Mouse (Mus musculus): ENCODE measurements around the gene Tm9sf4. TPM values are rescaled to one million over a fixed set of nuclear protein-coding genes. Genes with fewer than 3 reads are reported as not detected.
A peak's percentile ranks its signal among the peaks of the same experiment; 100 is the strongest.

The Tm9sf4 gene
- total RNA-seq, 2 experiments from 2014 or later, result 53.7 to 97.3 TPM

DNA sequence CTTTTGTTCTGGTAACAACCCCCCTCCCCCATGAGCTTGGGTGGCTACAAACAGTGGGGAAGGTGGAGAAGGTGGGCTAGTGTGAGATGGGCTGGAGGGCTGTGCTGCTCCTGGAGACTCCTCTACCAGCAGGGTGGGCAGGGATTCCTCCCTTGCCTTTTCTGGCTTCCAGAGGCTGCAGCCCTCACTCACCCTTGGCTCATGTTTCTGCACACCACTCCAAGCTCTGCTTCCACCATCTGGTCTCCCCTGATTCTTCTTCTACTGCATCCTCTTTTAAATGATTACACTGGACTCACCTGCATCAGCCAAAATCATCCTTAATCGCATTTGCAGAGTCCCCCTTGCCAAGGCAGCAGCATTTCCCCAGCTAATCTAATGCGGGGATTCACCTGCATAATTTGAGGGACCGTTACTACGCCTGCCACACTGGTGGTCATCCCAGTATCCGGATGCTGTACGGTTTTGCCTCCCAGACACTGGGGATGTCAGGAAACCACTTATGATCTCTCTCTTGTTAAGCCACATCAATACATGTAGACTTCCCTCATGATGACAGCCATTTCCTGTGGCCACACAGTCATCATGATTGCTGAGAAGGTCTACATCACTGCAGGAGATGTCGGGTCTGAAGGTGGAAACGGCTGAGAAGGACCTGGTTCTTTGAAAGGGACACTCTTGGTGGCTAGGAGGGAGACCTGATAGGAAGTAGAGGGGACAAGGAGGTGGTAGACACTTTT lies 9.0 kb upstream of the Tm9sf4 start:
- no peak for ATAC-seq (replicated peaks; ENCODE audit: low FRiP score, low TSS enrichment, poor library complexity, severe bottlenecking)

DNA sequence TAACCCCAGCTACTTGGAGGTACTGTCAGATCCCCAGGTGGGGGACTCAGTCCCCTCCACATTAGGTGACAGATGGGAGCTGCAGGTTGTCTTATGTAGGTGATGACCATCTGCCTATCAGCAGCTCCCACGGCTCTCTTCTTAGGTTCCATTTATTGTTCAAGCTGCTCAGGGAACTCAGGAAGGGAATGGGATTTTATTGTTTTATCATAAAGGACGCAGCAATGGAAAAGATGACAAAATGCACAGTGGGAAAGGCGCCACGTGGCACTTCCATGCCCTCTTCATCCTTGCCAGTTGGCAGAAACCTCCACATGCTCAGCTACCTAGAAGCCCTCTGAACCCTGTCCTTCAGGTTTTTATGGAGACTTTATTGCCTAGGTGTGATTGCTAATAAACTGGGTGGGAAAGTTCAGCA lies 8.1 kb upstream of the Tm9sf4 start:
- no peak for ATAC-seq (replicated peaks; ENCODE audit: low FRiP score, low TSS enrichment, poor library complexity, severe bottlenecking)

DNA sequence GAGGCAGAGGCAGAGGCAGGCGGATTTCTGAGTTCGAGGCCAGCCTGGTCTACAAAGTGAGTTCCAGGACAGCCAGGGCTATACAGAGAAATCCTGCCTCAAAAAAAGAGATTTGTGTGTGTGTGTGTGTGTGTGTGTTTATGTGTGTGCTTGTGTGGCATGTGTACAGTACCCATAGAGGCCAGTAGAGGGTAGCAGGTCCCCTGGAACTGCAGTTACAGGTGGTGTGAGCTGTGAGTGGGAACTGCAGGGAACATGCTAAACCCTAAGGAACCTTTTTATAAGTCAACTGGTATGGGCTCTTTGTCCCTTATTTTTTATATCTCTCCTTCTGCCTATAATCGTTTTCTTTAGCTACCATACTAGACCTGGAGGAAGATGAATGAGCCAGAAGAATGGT lies 3.8 kb upstream of the Tm9sf4 start:
- ATAC-seq (replicated peaks; ENCODE audit: low FRiP score, low TSS enrichment, poor library complexity, severe bottlenecking), result no peak

DNA sequence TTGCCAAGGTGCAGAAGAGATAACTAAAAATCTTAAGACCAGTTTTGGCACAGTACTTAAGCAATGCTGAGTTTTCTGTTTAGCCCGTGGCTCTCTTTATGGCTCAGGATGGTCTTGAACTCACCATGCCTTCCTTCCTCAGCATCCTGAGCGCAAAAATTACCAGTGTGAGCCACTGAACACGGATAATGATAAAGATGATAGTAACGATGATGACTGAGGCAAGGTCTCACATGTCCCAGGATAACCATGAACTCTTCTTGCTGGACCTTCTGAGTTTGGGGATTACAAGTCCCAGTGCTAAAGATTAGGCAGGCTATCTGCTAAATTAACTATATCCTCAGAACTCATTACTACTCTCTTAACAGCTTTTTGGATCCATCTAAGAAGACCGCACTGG lies 970 bp upstream of the Tm9sf4 start:
- ATAC-seq (replicated peaks; ENCODE audit: low FRiP score, low TSS enrichment, poor library complexity, severe bottlenecking), result no peak

DNA sequence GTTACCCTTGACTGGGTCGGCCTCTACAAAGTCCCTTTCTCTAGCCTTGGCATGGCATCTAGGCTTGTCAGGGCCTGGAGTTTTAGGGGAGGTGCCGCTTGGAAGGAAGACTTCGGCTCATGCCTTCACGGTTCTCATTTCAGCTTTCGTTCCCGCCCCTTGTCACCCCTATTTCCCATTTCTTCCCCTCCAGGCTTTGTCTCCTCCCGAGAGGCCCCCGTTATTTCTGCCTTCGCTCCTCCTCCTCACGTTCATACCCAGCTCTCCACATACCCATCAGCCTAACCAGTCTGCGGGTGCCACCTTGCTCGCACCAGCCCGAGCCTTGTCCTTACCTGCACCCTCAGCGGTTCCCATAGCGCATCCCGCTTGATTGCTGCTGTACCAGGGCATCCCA lies 579 bp downstream of the Tm9sf4 start:
- peak; percentile 56 for ATAC-seq (replicated peaks; ENCODE audit: low FRiP score, low TSS enrichment, poor library complexity, severe bottlenecking)

DNA sequence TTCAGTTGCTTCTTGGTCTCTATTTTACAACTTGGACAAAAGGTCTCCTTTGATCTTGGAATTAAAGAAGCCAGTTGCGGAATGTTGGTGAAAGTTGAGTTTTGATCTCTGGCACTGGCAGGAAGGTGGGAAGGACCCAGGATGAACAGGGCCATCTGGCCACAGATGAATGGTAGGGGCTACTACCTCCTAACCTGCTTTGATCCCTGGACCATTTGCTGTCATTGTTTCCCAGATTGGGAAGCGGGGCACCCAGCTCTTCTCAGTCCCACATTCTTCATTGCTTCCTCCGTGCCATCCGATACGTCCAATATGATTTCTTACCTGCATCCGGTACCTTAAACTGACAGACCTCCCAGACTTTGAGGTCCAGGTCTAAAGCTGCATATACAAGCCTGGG lies 6.0 kb downstream of the Tm9sf4 start:
- ATAC-seq (replicated peaks; ENCODE audit: low FRiP score, low TSS enrichment, poor library complexity, severe bottlenecking), result no peak

DNA sequence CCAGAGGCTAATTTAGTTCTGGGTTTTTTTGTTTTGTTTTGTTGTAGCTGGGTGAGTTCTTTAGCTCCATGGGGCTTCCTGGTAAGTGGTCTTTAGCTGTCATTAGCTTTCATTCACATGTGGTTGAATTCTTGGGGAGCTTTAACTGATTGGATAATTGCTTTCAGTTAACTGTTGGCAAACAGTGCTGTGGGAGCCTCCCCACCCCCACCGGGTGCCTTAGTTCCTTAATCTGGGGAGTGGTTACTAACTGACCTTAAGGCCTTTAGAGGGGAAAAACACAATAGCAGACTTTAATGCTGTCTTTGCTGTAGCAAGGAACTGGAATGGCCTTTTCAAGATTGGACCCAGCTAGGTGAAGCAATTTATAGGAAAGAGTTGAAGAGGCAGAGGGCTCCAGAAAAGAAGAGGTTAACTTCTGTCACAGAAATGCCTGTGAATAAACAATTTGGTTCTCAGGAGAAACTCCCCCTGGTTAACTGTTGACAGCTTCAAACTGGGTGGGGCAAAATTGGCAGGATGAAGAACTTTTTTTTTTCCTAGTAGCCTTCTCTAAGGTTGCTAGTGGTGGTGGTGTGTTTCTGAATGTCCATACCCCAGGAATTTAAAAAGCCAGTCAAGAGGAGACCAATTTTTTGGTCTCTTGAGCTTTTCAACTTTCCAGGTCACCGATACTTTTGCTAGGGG lies 7.2 kb downstream of the Tm9sf4 start:
- ATAC-seq (replicated peaks; ENCODE audit: low FRiP score, low TSS enrichment, poor library complexity, severe bottlenecking), result peak; percentile 42

DNA sequence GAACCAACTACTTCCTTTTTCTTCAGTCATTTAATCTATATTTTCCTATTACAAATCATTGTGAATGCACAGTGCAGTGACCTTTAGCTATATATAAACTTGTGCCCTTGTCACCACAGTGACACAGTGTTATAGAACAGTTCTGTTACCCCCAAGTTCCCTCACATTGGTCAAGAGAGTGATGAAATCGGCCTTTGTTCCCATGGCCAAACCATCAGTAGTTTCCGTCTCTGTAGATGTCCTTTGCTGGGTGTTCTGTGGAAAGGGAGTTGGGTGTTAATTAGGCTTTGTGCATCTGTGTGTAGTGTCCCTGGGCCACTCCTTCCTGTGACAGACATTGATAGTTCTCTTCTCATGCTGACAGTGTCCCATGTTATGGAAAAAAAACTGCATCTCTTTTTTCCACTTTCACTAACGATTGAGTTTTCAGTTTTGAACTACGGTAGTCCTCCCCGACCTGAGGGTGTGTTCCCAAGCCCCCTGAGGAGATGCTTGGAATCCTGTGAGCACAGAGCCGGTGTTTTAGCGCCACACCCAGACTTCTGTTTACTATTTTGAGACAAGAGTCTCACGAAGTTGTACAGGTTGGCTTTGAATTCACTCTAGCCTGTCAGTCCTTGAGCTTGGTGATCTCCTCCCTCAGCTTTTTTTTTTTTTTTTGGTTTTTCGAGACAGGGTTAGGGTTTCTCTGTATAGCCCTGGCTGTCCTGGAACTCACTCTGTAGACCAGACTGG lies 9.6 kb downstream of the Tm9sf4 start:
- ATAC-seq (replicated peaks; ENCODE audit: low FRiP score, low TSS enrichment, poor library complexity, severe bottlenecking), result no peak; the same call in 1 of the 2 replicates

DNA sequence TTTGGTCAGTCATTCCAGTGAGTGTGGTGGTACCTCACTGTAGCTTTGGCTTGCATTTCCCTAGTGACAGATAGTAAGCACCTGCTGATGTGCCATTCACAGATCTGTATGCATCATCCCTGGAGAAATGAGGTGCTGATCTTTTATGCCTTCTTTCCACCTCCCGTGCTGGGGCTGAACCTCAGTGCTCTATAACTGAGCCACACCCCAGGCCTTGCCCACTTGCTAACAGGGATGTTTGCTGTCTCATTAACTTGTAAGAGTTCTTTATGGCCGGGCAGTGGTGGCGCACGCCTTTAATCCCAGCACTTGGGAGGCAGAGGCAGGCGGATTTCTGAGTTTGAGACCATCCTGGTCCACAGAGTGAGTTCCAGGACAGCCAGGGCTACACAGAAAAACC lies 10.9 kb downstream of the Tm9sf4 start:
- no peak for ATAC-seq (replicated peaks; ENCODE audit: low FRiP score, low TSS enrichment, poor library complexity, severe bottlenecking)

DNA sequence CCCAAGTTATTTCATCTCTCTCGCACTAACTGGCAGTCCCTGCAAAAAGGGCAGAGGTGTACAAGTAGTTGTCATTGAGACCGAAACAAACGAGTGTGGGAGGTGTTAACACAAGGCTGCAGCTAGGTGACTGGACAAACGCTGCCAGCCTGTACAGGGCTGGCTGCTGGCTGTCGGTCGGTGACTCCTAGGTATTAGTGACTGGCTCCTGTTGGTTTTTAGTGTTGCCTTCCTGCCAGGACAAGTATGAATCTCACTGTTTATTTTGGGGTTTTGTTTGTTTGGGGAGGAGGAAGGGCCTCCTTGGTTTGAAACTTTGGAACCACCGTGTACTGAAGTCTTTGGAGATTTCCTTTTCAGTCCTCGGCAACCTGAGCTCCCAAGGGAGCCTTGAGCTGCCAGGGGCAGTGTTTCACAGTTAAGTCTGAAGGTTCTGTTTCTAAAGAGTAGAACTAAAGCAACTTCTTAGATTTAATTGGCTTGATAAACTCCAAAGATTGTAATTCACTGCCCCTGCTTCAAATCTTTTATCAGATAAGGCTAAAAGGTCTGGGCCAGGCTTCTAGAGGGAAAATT lies 15.0 kb downstream of the Tm9sf4 start:
- no peak for ATAC-seq (replicated peaks; ENCODE audit: low FRiP score, low TSS enrichment, poor library complexity, severe bottlenecking)

DNA sequence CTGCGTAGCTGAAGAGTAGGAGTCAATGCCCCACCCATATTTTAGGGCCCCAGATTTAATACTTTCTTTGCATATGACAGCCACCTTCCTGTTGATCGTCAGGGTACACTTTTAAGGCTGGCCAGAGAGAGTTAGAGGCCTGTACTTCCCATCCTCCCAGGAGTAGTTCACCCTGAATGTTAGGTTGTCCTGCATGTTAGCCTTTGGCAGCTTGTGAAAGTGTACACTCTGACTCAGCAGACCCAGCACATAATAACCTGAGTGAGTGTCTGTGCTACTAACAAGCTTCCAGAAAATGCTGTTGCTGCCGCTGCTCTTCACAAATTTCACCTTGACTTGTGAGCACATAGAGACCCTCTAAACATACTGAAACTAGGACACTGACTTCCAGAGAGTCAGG lies 16.1 kb downstream of the Tm9sf4 start:
- no peak for ATAC-seq (replicated peaks; ENCODE audit: low FRiP score, low TSS enrichment, poor library complexity, severe bottlenecking)

DNA sequence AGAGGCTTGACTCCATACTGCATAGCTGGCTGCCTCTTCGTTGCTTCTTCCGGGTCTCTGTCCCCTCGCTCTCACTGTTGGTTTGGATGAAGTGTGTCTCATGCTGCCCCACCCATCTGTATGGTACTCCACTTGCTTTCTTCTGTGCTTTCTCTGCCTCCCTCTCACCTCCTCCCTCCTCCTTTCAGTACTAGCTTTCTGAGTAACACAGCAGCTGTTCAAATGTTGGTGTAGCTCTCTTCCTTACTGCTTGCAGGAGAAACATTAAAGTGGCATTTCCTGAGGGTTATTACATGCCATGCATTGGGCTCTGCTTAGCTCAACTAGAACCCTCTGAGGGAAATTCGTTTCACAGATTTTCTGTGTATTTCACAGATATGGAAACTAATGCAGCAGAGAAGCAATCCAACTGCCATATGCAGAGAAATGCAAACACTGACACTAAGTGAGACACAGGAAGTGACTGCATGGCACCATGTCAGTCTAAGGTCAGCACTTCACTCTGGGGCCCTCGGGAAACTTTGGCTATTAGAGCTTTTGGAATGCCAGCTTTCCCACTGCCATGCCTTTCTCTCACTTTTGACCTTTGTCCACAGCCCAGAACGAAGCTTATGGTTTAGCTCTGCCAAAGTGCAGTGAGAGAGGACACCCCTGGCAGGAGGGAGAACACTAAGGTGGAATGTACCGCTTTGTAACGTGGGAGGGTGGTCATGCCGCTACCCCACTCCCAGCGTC lies 18.2 kb downstream of the Tm9sf4 start:
- ATAC-seq (replicated peaks; ENCODE audit: low FRiP score, low TSS enrichment, poor library complexity, severe bottlenecking), result no peak

DNA sequence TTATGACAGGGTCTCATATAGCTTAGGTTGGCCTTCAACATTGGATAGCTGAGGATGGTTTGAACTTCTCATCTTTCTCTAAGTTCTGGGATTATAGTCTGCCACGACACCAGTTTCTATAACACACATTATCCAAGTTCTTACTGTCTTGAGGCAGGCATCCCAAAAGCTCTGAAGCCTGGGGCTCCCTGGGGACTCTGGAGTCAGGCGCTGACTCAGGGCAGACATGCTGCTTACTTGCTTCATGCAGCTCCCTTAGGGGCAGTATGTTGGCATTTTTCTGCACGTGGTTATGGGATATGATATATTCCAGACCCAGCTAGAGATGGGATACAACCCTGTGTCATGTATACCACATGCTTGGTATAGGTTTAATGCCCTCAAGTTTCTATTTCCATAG lies 18.9 kb downstream of the Tm9sf4 start:
- ATAC-seq (replicated peaks; ENCODE audit: low FRiP score, low TSS enrichment, poor library complexity, severe bottlenecking), result no peak

DNA sequence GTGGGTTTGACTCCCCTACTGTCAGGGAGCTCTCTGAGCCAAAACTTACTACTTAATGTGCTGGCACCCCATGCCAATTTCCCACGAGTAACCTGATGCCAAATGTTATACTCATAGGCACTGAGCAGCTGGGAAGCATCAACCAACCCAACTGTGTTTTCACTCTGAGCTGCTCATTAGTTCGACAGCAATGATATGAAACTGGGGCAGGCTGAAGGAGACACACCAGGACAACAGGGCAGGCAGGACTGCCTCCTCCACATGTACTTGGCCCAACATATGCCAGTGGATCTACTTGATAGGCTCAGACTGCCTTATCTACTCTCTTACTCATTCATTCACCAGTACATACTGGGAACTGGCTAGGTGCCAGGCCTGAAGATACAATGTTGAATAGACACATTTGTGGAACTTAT lies 25.1 kb downstream of the Tm9sf4 start:
- ATAC-seq (replicated peaks; ENCODE audit: low FRiP score, low TSS enrichment, poor library complexity, severe bottlenecking), result peak; percentile 92

DNA sequence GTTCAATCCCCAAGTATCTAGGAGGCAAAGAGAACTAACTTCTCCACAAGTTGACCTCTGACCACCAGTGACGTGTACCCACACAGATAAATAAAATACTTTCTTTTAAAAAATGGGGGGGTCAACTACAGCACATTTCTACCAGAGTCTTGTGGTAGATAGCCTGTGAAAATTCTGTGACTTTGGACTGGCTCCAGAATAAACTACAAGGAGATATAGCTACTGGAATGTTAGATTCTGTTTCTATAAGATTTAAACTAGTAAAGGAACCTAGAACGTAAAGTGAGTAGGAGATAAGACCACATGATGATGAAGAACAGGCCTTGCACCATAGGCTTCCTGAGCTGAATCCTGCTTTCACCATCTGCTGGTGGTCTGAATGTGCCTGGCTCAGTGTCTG lies 26.7 kb downstream of the Tm9sf4 start:
- ATAC-seq (replicated peaks; ENCODE audit: low FRiP score, low TSS enrichment, poor library complexity, severe bottlenecking), result no peak

DNA sequence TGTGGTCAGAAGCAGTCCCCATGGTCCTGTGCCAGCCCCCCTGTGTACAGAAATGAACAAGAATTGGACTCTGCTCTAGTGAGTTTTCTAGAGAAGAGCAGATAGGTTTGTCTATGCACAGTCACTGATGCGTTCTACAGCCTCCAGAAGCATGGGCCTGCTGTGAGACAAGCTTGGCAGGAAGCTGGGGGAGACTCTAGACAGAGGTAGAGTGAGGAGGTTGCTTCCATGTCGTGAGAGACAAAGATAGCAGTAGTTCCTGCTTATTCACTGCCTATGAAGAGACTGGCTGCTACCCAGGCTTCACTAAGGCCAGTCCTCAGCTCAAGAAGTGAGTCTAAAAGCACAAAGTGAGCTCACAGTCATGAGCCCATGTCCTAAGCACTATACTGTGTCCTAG lies 30.1 kb downstream of the Tm9sf4 start:
- ATAC-seq (replicated peaks; ENCODE audit: low FRiP score, low TSS enrichment, poor library complexity, severe bottlenecking), result no peak

DNA sequence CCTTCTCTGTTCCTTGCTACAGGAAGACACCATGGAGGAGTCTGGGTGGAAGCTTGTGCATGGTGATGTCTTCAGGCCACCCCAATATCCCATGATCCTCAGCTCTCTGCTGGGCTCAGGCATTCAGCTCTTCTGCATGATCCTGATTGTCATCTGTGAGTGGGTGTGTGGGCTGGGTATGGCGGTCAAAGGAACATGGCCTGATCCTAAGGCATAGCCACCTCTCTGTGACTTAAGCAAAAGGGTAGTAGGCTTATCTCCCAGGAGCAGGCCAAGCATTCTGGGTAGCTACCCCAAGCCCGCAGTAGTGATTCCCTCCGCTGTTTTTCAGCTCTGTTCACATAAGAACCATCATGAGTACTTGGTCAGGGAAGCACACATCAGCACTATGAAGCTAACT lies 33.2 kb downstream of the Tm9sf4 start:
- peak; percentile 64 for ATAC-seq (replicated peaks; ENCODE audit: low FRiP score, low TSS enrichment, poor library complexity, severe bottlenecking)

DNA sequence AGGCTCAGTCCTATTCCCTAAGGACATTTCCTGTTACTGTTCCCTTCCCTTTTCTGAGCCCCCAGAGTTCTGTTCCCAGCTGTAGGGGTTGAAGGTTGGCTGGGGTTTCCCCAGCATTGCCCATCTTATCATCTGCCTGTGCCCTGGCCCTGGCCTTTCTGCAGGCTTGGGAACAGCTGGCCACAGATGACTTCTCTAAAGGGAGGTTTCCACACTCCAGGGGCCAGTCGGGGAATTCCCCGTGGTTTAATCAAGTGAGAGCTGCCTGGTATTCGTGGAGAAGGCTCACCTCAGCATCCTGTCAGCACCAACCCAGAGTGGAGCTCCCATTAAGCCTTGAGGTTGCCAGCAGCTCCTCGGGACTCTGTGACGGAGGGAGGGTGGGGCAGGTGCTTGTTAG lies 37.4 kb downstream of the Tm9sf4 start:
- no peak; the same call in 1 of the 2 replicates for ATAC-seq (replicated peaks; ENCODE audit: low FRiP score, low TSS enrichment, poor library complexity, severe bottlenecking)

DNA sequence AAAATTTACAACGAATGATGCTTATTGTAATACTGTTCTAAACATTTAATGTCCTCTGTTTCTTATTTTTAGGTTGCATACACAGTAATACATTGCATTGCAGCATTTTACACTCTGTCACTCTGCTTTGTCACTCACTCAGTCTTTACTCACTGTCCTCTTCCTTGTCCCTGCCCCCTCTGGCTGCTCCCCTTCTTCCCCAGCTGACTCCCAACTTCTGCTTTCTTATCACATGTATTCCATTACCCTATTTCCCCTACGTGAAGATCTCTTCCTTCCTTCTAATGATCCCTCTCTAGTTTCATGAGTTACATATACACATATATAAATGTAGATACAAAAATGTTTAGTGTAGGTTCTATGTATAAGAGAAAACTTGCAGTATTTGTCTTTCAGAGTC lies 38.0 kb downstream of the Tm9sf4 start:
- ATAC-seq (replicated peaks; ENCODE audit: low FRiP score, low TSS enrichment, poor library complexity, severe bottlenecking), result no peak

DNA sequence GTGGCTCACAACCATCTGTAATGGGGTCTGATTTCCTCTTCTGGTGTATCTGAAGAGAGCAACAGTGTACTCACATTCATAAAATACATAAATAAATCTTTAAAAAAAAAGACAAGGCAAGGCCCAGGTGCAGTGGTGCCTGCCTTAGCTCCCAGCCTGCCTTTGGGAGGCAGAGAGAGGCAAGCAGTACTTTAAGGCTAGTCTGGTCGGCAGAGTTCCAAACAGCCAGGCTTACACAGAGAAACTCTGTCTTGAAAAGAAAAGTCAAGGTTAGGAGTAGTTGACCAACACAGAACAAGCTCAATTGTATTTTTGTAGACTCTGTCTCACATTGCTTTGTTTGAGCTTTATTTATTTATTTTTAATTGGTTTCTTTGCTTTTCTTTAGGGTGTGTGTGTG lies 41.7 kb downstream of the Tm9sf4 start:
- ATAC-seq (replicated peaks; ENCODE audit: low FRiP score, low TSS enrichment, poor library complexity, severe bottlenecking), result no peak
